34 mouse cellular contexts compared by ENCODE assay signal in genomic region chr11:72118630-72119029, GRCm38 (mm10). TPM values are rescaled to one million over a fixed set of nuclear protein-coding genes. Genes with fewer than 3 reads are reported as not detected.
"Had no signal": no experiment of that assay in that cellular context is flagged by ENCODE, and none has a peak within 500 bp of the region (broad histone marks: within the 10 kb centered on the region; RNA-seq: fewer than 3 reads in every experiment).

No protein-coding gene starts in this region.

- H3K4me3 ChIP-seq: limb, embryonic 10.5 days; limb, embryonic 12.5 days; limb, embryonic 13.5 days; limb, embryonic 15.5 days; liver, embryonic 12.5 days; liver, embryonic 13.5 days; liver, embryonic 15.5 days; lung, embryonic 15.5 days; megakaryocyte, embryonic 14.5 days; midbrain, embryonic 10.5 days; midbrain, embryonic 12.5 days; midbrain, embryonic 13.5 days; midbrain, embryonic 15.5 days; myocyte; neural tube, embryonic 12.5 days; neural tube, embryonic 13.5 days had no signal

- DNase-seq: left cerebral cortex, postnatal 4 days; liver; liver, embryonic 13.5 days; liver, postnatal 0 days; lung, adult 18-20 months; lung, adult 2 months; lung, embryonic 14.5 days; lung, postnatal 10 days; lung, postnatal 14 days; lung, postnatal 36 days; lung, postnatal 4 days had no signal

- H3K27me3 ChIP-seq: limb, embryonic 12.5 days; limb, embryonic 13.5 days; limb, embryonic 15.5 days; liver, embryonic 12.5 days; liver, embryonic 13.5 days; liver, embryonic 15.5 days; lung, embryonic 15.5 days; midbrain, embryonic 12.5 days; midbrain, embryonic 13.5 days; midbrain, embryonic 15.5 days; neural tube, embryonic 12.5 days; neural tube, embryonic 13.5 days had no signal

- H3K4me2 ChIP-seq: limb, embryonic 12.5 days; limb, embryonic 13.5 days; limb, embryonic 15.5 days; liver, embryonic 11.5 days; liver, embryonic 12.5 days; liver, embryonic 13.5 days; liver, embryonic 15.5 days; lung, embryonic 14.5 days; lung, embryonic 15.5 days; midbrain, embryonic 12.5 days; midbrain, embryonic 13.5 days; midbrain, embryonic 15.5 days; neural tube, embryonic 12.5 days; neural tube, embryonic 13.5 days had no signal

- H3K4me1 ChIP-seq: limb, embryonic 10.5 days; limb, embryonic 12.5 days; limb, embryonic 13.5 days; limb, embryonic 15.5 days; liver, embryonic 12.5 days; liver, embryonic 13.5 days; liver, embryonic 15.5 days; lung, embryonic 15.5 days; megakaryocyte, embryonic 14.5 days; midbrain, embryonic 15.5 days; neural tube, embryonic 12.5 days had no signal

- H3K9me3 ChIP-seq: limb, embryonic 10.5 days; limb, embryonic 12.5 days; limb, embryonic 13.5 days; limb, embryonic 15.5 days; liver, embryonic 12.5 days; liver, embryonic 13.5 days; liver, embryonic 15.5 days; lung, embryonic 15.5 days; megakaryocyte, embryonic 14.5 days; midbrain, embryonic 10.5 days; midbrain, embryonic 12.5 days; midbrain, embryonic 13.5 days; midbrain, embryonic 15.5 days; neural tube, embryonic 12.5 days; neural tube, embryonic 13.5 days had no signal

- H3K36me3 ChIP-seq: limb, embryonic 10.5 days; limb, embryonic 12.5 days; limb, embryonic 13.5 days; limb, embryonic 15.5 days; liver, embryonic 12.5 days; liver, embryonic 13.5 days; liver, embryonic 15.5 days; lung, embryonic 15.5 days; midbrain, embryonic 10.5 days; midbrain, embryonic 12.5 days; midbrain, embryonic 13.5 days; midbrain, embryonic 15.5 days; neural tube, embryonic 12.5 days; neural tube, embryonic 13.5 days had no signal

- ATAC-seq: liver, embryonic 12.5 days; liver, postnatal 0 days; lung, postnatal 0 days; midbrain, embryonic 13.5 days; midbrain, embryonic 15.5 days; midbrain, embryonic 16.5 days had no signal

- H3K9ac ChIP-seq: limb, embryonic 12.5 days; limb, embryonic 13.5 days; limb, embryonic 15.5 days; liver, embryonic 12.5 days; liver, embryonic 13.5 days; liver, embryonic 14.5 days; liver, embryonic 15.5 days; liver, postnatal 0 days; lung, embryonic 14.5 days; lung, embryonic 15.5 days; midbrain, embryonic 12.5 days; midbrain, embryonic 13.5 days; midbrain, embryonic 15.5 days; neural tube, embryonic 12.5 days; neural tube, embryonic 13.5 days had no signal

- H3K27ac ChIP-seq: limb, embryonic 10.5 days; limb, embryonic 12.5 days; limb, embryonic 13.5 days; limb, embryonic 15.5 days; liver, embryonic 12.5 days; liver, embryonic 13.5 days; liver, embryonic 14.5 days; liver, embryonic 15.5 days; lung, embryonic 15.5 days; macrophage; midbrain, embryonic 10.5 days; midbrain, embryonic 12.5 days; midbrain, embryonic 13.5 days; midbrain, embryonic 15.5 days; neural tube, embryonic 12.5 days; neural tube, embryonic 13.5 days had no signal

RNA-seq across cellular contexts. Expression of gene Pitpnm3, which starts 16.9 kb away (rescaled TPM):
- total RNA-seq: megakaryocyte progenitor cell, adult 5-6 weeks; megakaryocyte-erythroid progenitor cell, adult 5-6 weeks; monocyte, adult 5-6 weeks had no signal
- polyA plus RNA-seq: liver, embryonic 15.5 days; liver, postnatal 0 days; macrophage had no signal
